Mouse (Mus musculus): ENCODE measurements around the gene Rnase10. TPM values are rescaled to one million over a fixed set of nuclear protein-coding genes. Genes with fewer than 3 reads are reported as not detected.

Rnase10 gene
- polyA plus RNA-seq, 1 experiment from 2014 or later, result 0.08 TPM

DNA sequence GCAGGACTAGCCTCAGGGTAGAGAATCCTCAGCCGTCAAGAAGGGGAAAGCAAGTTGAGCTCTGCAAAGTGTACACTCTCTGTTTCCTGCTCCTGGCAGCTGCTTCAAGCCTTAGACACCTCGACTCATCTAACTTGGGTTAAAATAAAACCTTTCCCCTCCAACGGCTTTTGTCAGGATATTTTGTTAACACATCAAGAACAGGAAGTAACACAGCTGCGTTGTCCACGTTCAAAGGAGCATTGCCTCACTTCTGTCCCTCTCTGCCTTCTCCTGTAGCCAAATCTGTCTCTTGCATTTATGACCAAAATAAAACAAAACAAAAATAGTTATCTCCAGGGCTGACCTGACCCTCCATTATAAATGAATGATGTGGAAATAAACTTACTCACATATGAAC, 40.3 kb downstream of the Rnase10 start:
- no peak overlapping the region for H3K4me3 ChIP-seq (replicated peaks; ENCODE audit: low read depth, low read length)
- WGBS, result 18% methylated on average over 5 of the region's 5 CpGs
- no peak overlapping the region for H3K27ac ChIP-seq
- DNase-seq (ENCODE audit: low spot score) (no peak), ATAC-seq (replicated peaks; ENCODE audit: low FRiP score, low read depth) (no peak)
- H3K9me3 ChIP-seq (replicated peaks; ENCODE audit: low read length), result no peaks in the 10 kb centered on the region
- no peaks in the 10 kb centered on the region for H3K36me3 ChIP-seq (ENCODE audit: insufficient read depth, low read length)
- H3K4me1 ChIP-seq (replicated peaks; ENCODE audit: insufficient read depth, low read length), result no peaks in the 10 kb centered on the region
- H3K27me3 ChIP-seq (ENCODE audit: insufficient read depth, low read length), result no peaks in the 10 kb centered on the region
- H3K4me2 ChIP-seq (ENCODE audit: low read length), result no peak overlapping the region
- no peak for TF ChIP-seq CTCF (IDR thresholded peaks at IDR 0.05; ENCODE audit: low read depth)
- H3K9ac ChIP-seq (ENCODE audit: low read depth, low read length), result no peak overlapping the region

DNA sequence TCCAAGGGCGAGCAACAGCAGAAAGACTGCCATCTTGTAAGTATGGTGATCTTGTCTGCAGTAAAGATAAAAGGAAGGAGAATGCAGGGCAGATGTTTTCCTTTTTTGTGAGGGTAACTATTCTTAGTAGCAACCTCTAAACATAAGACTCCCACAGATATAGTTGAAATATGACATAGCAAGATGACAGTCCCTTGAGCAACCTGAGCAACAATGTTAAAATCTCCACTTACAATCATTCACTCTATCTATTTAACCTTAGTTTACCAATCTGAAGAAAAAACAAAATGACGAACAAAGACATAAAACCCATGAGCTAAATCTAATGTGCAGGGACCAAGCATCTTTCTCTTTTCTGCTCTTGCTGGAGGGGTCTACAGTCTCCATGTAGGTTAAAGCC, 42.5 kb downstream of the Rnase10 start, which contains the start of gene Rnase11:
Gene Rnase11 (minus strand): TSS at position 101 of the 400 bp plus-strand sequence.
- WGBS, result 87% methylated on average over 2 of the region's 2 CpGs
- Histone ChIP-seq H3K4me3 (replicated peaks; ENCODE audit: low read depth, low read length) (no peak within 1 kb of the TSS), H3K4me2 (ENCODE audit: low read length) (no peak within 1 kb of the TSS), H3K36me3 (ENCODE audit: insufficient read depth, low read length) (no peaks in the 10 kb centered on the region), H3K9me3 (replicated peaks; ENCODE audit: low read length) (no peaks in the 10 kb centered on the region), H3K4me1 (replicated peaks; ENCODE audit: insufficient read depth, low read length) (0 out of 2 replicates have a peak, but pooled peaks cover 7% of the 10 kb centered on the region), H3K9ac (ENCODE audit: low read depth, low read length) (no peak within 1 kb of the TSS), H3K27ac (no peak within 1 kb of the TSS), H3K27me3 (ENCODE audit: insufficient read depth, low read length) (no peaks in the 10 kb centered on the region)
- no peak for TF ChIP-seq CTCF (IDR thresholded peaks at IDR 0.05; ENCODE audit: low read depth)
- DNase-seq (ENCODE audit: low spot score) (no peak), ATAC-seq (replicated peaks; ENCODE audit: low FRiP score, low read depth) (no peak)

DNA sequence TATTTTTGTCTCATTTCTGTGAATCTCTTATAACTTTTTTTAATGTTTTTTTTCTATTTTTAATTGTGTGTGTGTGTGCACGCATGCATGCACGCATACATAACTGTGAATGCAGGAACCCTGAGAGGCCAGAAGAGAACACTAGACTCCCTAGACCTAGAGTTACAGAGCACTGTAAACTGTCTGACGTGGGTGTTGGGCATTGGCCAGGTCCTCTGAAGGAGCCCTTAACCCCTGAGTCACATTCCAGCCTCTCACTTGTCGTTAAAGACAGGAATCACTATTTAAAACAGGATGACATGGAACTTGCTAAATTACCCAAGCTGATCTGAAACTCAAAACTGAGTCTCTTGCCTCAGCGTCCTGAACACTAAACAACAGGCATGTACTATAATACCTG, 44.4 kb downstream of the Rnase10 start:
- ATAC-seq (replicated peaks; ENCODE audit: low FRiP score, low read depth) (no peak), DNase-seq (ENCODE audit: low spot score) (peak; percentile 57)
- WGBS, result 40% methylated on average over 5 of the region's 5 CpGs

DNA sequence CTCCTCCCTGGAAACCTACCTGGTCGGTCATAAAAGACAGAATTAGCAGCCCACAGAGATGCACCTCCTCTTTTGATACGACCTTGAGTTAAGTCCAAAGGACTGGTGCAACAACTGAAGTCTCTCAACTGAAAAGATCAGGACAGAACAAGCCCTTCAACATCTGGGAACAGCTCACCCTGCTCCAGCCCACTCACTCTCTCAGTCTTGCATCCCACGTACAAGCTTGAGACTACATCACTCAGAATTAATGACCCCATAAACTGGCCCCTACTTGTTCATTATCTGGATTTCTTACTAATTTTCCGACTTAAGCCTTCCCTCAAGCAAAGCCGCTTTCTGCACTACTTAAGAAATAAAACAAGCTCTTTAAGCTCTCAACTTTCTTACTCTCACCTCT, 45.6 kb downstream of the Rnase10 start:
- ATAC-seq (replicated peaks; ENCODE audit: low FRiP score, low read depth), result peak; percentile 65
- Histone ChIP-seq H3K4me2 (ENCODE audit: low read length) (no peak overlapping the region), H3K9ac (ENCODE audit: low read depth, low read length) (no peak overlapping the region), H3K36me3 (ENCODE audit: insufficient read depth, low read length) (no peaks in the 10 kb centered on the region), H3K27ac (0 out of 2 replicates have a peak overlapping the region, but pooled peaks have one; percentile 28), H3K4me3 (replicated peaks; ENCODE audit: low read depth, low read length) (no peak overlapping the region), H3K27me3 (ENCODE audit: insufficient read depth, low read length) (no peaks in the 10 kb centered on the region), H3K4me1 (replicated peaks; ENCODE audit: insufficient read depth, low read length) (peaks cover 12% of the 10 kb centered on the region; the same call in 1 of the 2 replicates), H3K9me3 (replicated peaks; ENCODE audit: low read length) (no peaks in the 10 kb centered on the region)
- peak; percentile 75 for DNase-seq (ENCODE audit: low spot score)
- TF ChIP-seq CTCF (IDR thresholded peaks at IDR 0.05; ENCODE audit: low read depth), result no peak
- WGBS, result 17% methylated on average over 5 of the region's 5 CpGs

More for the DNA sequence above, 44.4 kb downstream of the Rnase10 start:
- TF ChIP-seq CTCF (IDR thresholded peaks at IDR 0.05; ENCODE audit: low read depth), result no peak
- Histone ChIP-seq H3K27ac (no peak overlapping the region; the same call in 1 of the 2 replicates), H3K4me1 (replicated peaks; ENCODE audit: insufficient read depth, low read length) (peaks cover 7% of the 10 kb centered on the region; the same call in 1 of the 2 replicates), H3K4me3 (replicated peaks; ENCODE audit: low read depth, low read length) (no peak overlapping the region), H3K9me3 (replicated peaks; ENCODE audit: low read length) (no peaks in the 10 kb centered on the region), H3K36me3 (ENCODE audit: insufficient read depth, low read length) (no peaks in the 10 kb centered on the region), H3K27me3 (ENCODE audit: insufficient read depth, low read length) (no peaks in the 10 kb centered on the region), H3K4me2 (ENCODE audit: low read length) (no peak overlapping the region), H3K9ac (ENCODE audit: low read depth, low read length) (no peak overlapping the region)

DNA sequence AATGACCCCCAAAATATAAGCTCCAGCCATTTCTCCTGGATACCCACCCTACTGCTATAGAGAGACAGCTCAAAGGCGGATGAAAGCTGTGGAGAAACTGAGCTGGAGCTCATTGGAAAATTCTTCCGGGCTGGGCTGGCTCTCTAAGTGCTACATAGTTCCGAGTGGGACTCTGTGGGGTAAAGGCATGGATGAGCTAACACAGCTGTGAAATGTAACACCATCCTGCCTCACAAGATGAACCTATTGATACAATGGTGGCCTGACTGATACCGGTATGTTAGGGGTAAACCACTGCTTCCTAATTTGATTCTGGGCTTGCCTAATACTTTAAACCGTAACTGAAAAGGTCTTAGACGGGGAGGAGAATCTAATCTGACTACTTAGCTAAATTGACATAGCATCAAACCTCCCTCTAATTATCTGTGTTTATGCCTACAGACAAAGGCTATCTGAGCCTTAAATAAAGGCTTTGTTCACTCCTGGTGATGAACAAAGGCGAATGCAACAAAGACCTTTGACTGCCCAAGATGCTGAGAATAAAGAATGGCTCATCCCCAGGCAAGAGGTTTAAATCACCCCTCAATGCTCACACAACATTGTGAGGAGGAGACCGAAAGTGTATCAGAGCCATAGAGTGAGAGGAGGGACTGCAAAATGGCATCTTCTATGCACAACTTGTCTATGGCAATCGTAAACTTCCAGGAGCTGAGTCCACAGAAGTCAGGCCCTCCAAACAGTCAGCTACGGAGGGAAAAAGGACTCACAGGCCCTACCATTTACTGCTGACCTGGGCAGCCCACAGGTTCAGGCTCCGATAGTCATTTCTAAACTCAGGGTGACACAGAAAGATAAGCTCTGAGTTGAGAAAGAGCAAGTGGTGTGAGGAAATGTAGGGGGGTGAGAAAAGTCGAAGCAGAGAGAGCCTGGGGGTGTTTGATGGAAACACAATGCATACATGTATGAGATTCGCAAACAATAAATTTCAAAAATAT, 47.0 kb downstream of the Rnase10 start:
- TF ChIP-seq CTCF (IDR thresholded peaks at IDR 0.05; ENCODE audit: low read depth), result no peak
- Histone ChIP-seq H3K9ac (ENCODE audit: low read depth, low read length) (no peak overlapping the region), H3K36me3 (ENCODE audit: insufficient read depth, low read length) (no peaks in the 10 kb centered on the region), H3K9me3 (replicated peaks; ENCODE audit: low read length) (no peaks in the 10 kb centered on the region), H3K27ac (no peak overlapping the region), H3K4me2 (ENCODE audit: low read length) (no peak overlapping the region), H3K27me3 (ENCODE audit: insufficient read depth, low read length) (no peaks in the 10 kb centered on the region), H3K4me3 (replicated peaks; ENCODE audit: low read depth, low read length) (no peak overlapping the region), H3K4me1 (replicated peaks; ENCODE audit: insufficient read depth, low read length) (peaks cover 12% of the 10 kb centered on the region; the same call in 1 of the 2 replicates)
- ATAC-seq (replicated peaks; ENCODE audit: low FRiP score, low read depth) (no peak), DNase-seq (ENCODE audit: low spot score) (peak; percentile 41)
- 64% methylated on average over 13 of the region's 13 CpGs for WGBS

DNA sequence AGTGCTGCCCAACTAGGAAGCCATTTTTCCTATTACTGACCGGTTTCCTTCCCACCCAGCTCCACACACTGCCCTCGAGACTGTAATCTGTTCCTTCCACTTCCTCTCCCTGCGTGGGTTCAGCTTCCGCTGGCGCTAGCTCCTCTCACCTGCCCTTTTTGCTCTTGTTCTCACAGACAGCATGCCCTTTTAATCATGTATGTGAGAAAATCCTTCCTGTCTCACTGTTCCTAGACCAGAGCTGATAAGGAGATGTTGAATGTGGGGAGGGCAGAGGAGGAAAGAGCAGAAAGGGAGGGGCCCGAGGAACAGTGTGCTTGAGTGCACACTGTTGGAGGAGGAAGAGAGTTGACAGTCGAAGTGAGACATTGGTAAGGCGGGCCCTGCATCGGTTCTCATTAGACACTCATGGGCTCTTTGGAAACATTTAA, 49.9 kb downstream of the Rnase10 start, which contains the start of gene Rnase12:
Gene Rnase12 (minus strand): TSS at position 261 of the 431 bp plus-strand sequence.
- WGBS, result 25% methylated on average over 9 of the region's 9 CpGs
- 0 out of 2 replicates have a peak within 1 kb of the TSS, but pooled peaks have one; percentile 13 for H3K9ac ChIP-seq (ENCODE audit: low read depth, low read length)
- 0 out of 2 replicates have a peak within 1 kb of the TSS, but pooled peaks have one; percentile 7 for H3K4me3 ChIP-seq (replicated peaks; ENCODE audit: low read depth, low read length)
- H3K27me3 ChIP-seq (ENCODE audit: insufficient read depth, low read length), result no peaks in the 10 kb centered on the region
- no peak for TF ChIP-seq CTCF (IDR thresholded peaks at IDR 0.05; ENCODE audit: low read depth)
- peaks cover 12% of the 10 kb centered on the region; the same call in 1 of the 2 replicates for H3K4me1 ChIP-seq (replicated peaks; ENCODE audit: insufficient read depth, low read length)
- no peaks in the 10 kb centered on the region for H3K36me3 ChIP-seq (ENCODE audit: insufficient read depth, low read length)
- no peaks in the 10 kb centered on the region for H3K9me3 ChIP-seq (replicated peaks; ENCODE audit: low read length)
- 0 out of 2 replicates have a peak, but pooled peaks have one; percentile 38 for ATAC-seq (replicated peaks; ENCODE audit: low FRiP score, low read depth)
- DNase-seq (ENCODE audit: low spot score), result peak; percentile 60
- H3K4me2 ChIP-seq (ENCODE audit: low read length), result peak within 1 kb of the TSS; percentile 34
- peak within 1 kb of the TSS; percentile 36; the same call in 1 of the 2 replicates for H3K27ac ChIP-seq

Other genes with a start within 250 kb of the Rnase10 start
- gene Ttc5, start 222.2 kb upstream of the Rnase10 start, polyA plus RNA-seq (2015; fragmentation: Nextera tagmentation; extraction: Ambion mirVana), result 58.4 and 65.4 TPM in 2 replicates
- gene Ccnb1ip1, start 200.0 kb upstream of the Rnase10 start, polyA plus RNA-seq (2015; fragmentation: Nextera tagmentation; extraction: Ambion mirVana), result not detected in 2 replicates
- 49.0 and 50.3 TPM in 2 replicates for gene Parp2, start 199.9 kb upstream of the Rnase10 start, polyA plus RNA-seq (2015; fragmentation: Nextera tagmentation; extraction: Ambion mirVana)
- gene Tep1, start 137.2 kb upstream of the Rnase10 start, polyA plus RNA-seq (2015; fragmentation: Nextera tagmentation; extraction: Ambion mirVana), result 8.4 and 10.9 TPM in 2 replicates
- 0.24 and 0.37 TPM in 2 replicates for gene Klhl33, start 110.2 kb upstream of the Rnase10 start, polyA plus RNA-seq (2015; fragmentation: Nextera tagmentation; extraction: Ambion mirVana)
- gene Osgep, start 82.9 kb upstream of the Rnase10 start, polyA plus RNA-seq (2015; fragmentation: Nextera tagmentation; extraction: Ambion mirVana), result 122 and 138 TPM in 2 replicates
- gene Apex1, start 82.8 kb upstream of the Rnase10 start, polyA plus RNA-seq (2015; fragmentation: Nextera tagmentation; extraction: Ambion mirVana), result 211 and 212 TPM in 2 replicates
- 49.5 and 52.6 TPM in 2 replicates for gene Pip4p1, start 76.9 kb upstream of the Rnase10 start, polyA plus RNA-seq (2015; fragmentation: Nextera tagmentation; extraction: Ambion mirVana)
- 78.5 and 81.0 TPM in 2 replicates for gene Pnp, start 76.7 kb upstream of the Rnase10 start, polyA plus RNA-seq (2015; fragmentation: Nextera tagmentation; extraction: Ambion mirVana)
- not detected in 2 replicates for gene Gm49342, start 63.2 kb upstream of the Rnase10 start, polyA plus RNA-seq (2015; fragmentation: Nextera tagmentation; extraction: Ambion mirVana)
- gene Pnp2, start 51.8 kb upstream of the Rnase10 start, polyA plus RNA-seq (2015; fragmentation: Nextera tagmentation; extraction: Ambion mirVana), result 0.79 and 1.1 TPM in 2 replicates
- 0.11 TPM in 1 of 2 replicates, not detected in the other for gene Rnase9, start 34.1 kb downstream of the Rnase10 start, polyA plus RNA-seq (2015; fragmentation: Nextera tagmentation; extraction: Ambion mirVana)
- gene Rnase11, start 42.4 kb downstream of the Rnase10 start, polyA plus RNA-seq (2015; fragmentation: Nextera tagmentation; extraction: Ambion mirVana), result 0.27 TPM in 1 of 2 replicates, not detected in the other
- gene Rnase12, start 49.9 kb downstream of the Rnase10 start, polyA plus RNA-seq (2015; fragmentation: Nextera tagmentation; extraction: Ambion mirVana), result 10.3 and 11.1 TPM in 2 replicates
- gene Olfr750, start 66.7 kb downstream of the Rnase10 start, polyA plus RNA-seq (2015; fragmentation: Nextera tagmentation; extraction: Ambion mirVana), result not detected in 2 replicates
- 41.4 and 48.2 TPM in 2 replicates for gene Rnase4, start 83.3 kb downstream of the Rnase10 start, polyA plus RNA-seq (2015; fragmentation: Nextera tagmentation; extraction: Ambion mirVana)
- 6.7 and 7.5 TPM in 2 replicates for gene Ang, start 83.4 kb downstream of the Rnase10 start, polyA plus RNA-seq (2015; fragmentation: Nextera tagmentation; extraction: Ambion mirVana)
- 2.0 and 2.8 TPM in 2 replicates for gene Eddm3b, start 106.7 kb downstream of the Rnase10 start, polyA plus RNA-seq (2015; fragmentation: Nextera tagmentation; extraction: Ambion mirVana)
- 0.83 and 1.4 TPM in 2 replicates for gene Rnase6, start 116.2 kb downstream of the Rnase10 start, polyA plus RNA-seq (2015; fragmentation: Nextera tagmentation; extraction: Ambion mirVana)
- gene Rnase1, start 139.0 kb downstream of the Rnase10 start, polyA plus RNA-seq (2015; fragmentation: Nextera tagmentation; extraction: Ambion mirVana), result 0.51 and 1.0 TPM in 2 replicates
- not detected in 2 replicates for gene Rnase2b, start 154.5 kb downstream of the Rnase10 start, polyA plus RNA-seq (2015; fragmentation: Nextera tagmentation; extraction: Ambion mirVana)
- not detected in 2 replicates for gene Ang2, start 191.4 kb downstream of the Rnase10 start, polyA plus RNA-seq (2015; fragmentation: Nextera tagmentation; extraction: Ambion mirVana)
- not detected in 2 replicates for gene Ear14, start 195.6 kb downstream of the Rnase10 start, polyA plus RNA-seq (2015; fragmentation: Nextera tagmentation; extraction: Ambion mirVana)
- gene Rnase2a, start 248.4 kb downstream of the Rnase10 start, polyA plus RNA-seq (2015; fragmentation: Nextera tagmentation; extraction: Ambion mirVana), result not detected in 2 replicates